Mouse (Mus musculus) midbrain, postnatal 0 days (tissue): ENCODE measurements around the gene Tmem240. TPM values are rescaled to one million over a fixed set of nuclear protein-coding genes. Genes with fewer than 3 reads are reported as not detected.
A peak's percentile ranks its signal among the peaks of the same experiment; 100 is the strongest.

Experiments used
- ATAC-seq: fragments of 200-750 bp; cut with Nextera tagmentation; 2 replicates; pipeline ENCODE4 v1.8.0; 2017; ENCODE audit warnings: moderate number of reproducible peaks, mild to moderate bottlenecking, moderate TSS enrichment, moderate library complexity; ENCODE audit not compliant: low FRiP score
- DNase-seq: peaks from one replicate; pipeline ENCODE4 v3.0.0-alpha.2; 2015; ENCODE audit warnings: low spot score
- H3K27ac ChIP-seq: fragments of 300-500 bp; sonication (generic); 2 replicates; pipeline ENCODE4 v1.5.1; 2014; ENCODE audit warnings: low read depth, mild to moderate bottlenecking, low read length, mixed read lengths
- H3K27me3 ChIP-seq: fragments of 300-500 bp; sonication (generic); 2 replicates; pipeline ENCODE4 v1.6.1; 2014; ENCODE audit warnings: low read length, control low read depth, mixed read lengths; ENCODE audit not compliant: insufficient read depth
- H3K36me3 ChIP-seq: fragments of 300-500 bp; sonication (generic); 2 replicates; pipeline ENCODE4 v1.6.1; 2014; ENCODE audit warnings: low read length, control low read depth, mixed read lengths; ENCODE audit not compliant: insufficient read depth
- H3K4me1 ChIP-seq: fragments of 300-500 bp; sonication (generic); 2 replicates; pipeline ENCODE4 v1.6.1; 2014; ENCODE audit warnings: mild to moderate bottlenecking, control low read depth, antibody characterized with exemption, low read length, mixed read lengths; ENCODE audit not compliant: insufficient read depth
- H3K4me2 ChIP-seq: fragments of 300-500 bp; sonication (generic); 2 replicates; pipeline ENCODE4 v1.6.1; 2014; ENCODE audit warnings: low read depth, mild to moderate bottlenecking, low read length, mixed read lengths; ENCODE audit not compliant: poor library complexity, severe bottlenecking
- H3K4me3 ChIP-seq: fragments of 300-500 bp; sonication (generic); 2 replicates; pipeline ENCODE4 v1.5.1; 2014; ENCODE audit warnings: low read depth, mild to moderate bottlenecking, low read length, moderate library complexity
- H3K9ac ChIP-seq: fragments of 300-500 bp; sonication (generic); replicated peaks from 2 replicates; pipeline ENCODE4 v1.6.1; 2014; ENCODE audit warnings: mild to moderate bottlenecking, low read length, moderate library complexity, mixed read lengths; ENCODE audit not compliant: poor library complexity, severe bottlenecking
- H3K9me3 ChIP-seq: fragments of 300-500 bp; sonication (generic); 2 replicates; pipeline ENCODE4 v1.6.1; 2016; ENCODE audit warnings: low read length, control low read depth
- CTCF ChIP-seq: IDR thresholded peaks from 2 replicates; pipeline ENCODE4 v1.5.1; 2016; ENCODE audit warnings: antibody characterized with exemption, mild to moderate bottlenecking
- WGBS: fragments of 180-500 bp; shearing (Covaris S2); extraction: QIAGEN DNeasy Blood & Tissue Kit; methylation state at CpG from one replicate; pipeline ENCODE4 v1.1.7; 2014; 5-methylcytosine and 5-hydroxymethylcytosine counted together
- polyA plus RNA-seq: library from polyadenylated mRNA; unstranded; fragments of >200 nt; fragmentation: Nextera tagmentation; extraction: Ambion mirVana; gene quantifications from 2 replicates; pipeline ENCODE4 v1.2.1, GENCODE M21; 2015
- total RNA-seq: library from RNA; depleted of rRNA; stranded (reverse); fragments of >200 nt; gene quantifications from 2 replicates; pipeline ENCODE4 v1.2.3, GENCODE M21; 2014

Gene Tmem240
- total and polyA plus RNA-seq, 2 experiments from 2014 or later = 34.9 to 78.0 TPM

DNA sequence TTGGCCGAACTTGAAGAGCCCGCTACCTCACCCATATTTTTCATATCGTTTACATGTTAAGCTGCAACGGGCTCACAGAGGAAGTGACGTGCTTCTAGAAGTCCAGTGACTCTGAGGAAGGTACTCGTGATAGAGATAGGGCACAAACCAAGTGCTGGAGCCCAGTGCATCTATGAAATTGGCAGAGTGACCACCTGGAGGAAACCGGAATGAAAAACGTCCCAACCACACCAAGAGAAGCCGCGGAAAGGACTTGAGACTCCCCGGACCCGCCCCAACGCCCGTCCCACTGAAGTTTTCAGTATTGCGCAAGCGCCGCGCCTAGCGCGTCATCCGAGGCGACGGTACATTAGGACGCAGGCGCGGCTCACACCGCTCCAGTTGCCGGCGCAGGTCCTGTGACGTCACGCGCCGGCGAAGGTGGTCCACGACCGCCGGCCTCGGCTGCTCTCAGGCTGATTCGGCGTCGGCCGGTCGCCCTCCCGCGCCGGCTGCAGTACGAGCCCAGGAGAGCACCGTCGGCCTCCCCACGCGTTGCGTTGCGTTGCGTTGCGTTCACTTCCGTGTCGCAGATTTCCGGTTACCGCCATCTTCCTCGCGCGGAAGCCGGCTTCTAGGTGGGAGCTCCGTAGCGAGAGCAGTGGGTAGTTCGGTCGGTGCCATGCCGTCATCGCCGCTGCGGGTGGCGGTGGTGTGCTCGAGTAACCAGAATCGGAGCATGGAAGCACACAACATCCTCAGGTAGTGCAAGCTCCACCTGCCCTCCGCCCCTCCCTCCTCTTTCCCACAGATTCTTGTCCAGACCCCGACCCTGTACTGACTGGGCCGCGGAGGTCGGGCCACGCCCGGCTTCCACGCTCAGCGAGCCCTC, 29.6 kb upstream of the Tmem240 start, which contains the start of gene Ssu72:
Ssu72 (plus strand) TSS at position 80 of the 871 bp plus-strand sequence.
- Histone ChIP-seq H3K27ac (peak within 1 kb of the TSS; percentile 93), H3K9ac (peak within 1 kb of the TSS; percentile 94), H3K27me3 (no peaks in the 10 kb centered on the region), H3K9me3 (no peaks in the 10 kb centered on the region), H3K4me1 (peaks cover 3% of the 10 kb centered on the region; the same call in 1 of the 2 replicates), H3K36me3 (no peaks in the 10 kb centered on the region), H3K4me2 (peak within 1 kb of the TSS; percentile 83), H3K4me3 (peak within 1 kb of the TSS; percentile 89)
- WGBS = under 1% methylated on average over 72 of the region's 83 CpGs
- no peak for TF ChIP-seq CTCF
- DNase-seq (peak; percentile 98), ATAC-seq (peak; percentile 96)

DNA sequence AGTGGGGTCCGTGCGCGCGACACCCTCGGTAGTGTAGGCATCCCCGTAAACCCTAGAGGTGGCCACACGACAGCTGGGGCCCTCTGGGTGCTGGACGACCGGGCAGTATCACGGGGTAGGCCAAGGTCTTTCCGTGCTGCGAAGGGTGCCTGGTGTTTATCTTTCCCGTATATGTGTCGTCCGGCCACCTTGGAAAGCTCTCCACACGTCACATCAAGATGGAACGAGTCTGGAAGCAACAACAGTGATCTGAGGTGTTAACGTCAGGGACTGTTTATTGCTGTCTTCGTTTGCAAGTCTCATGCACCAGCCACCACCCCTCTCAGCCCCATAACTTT, 29.0 kb upstream of the Tmem240 start:
- under 1% methylated on average over 19 of the region's 19 CpGs for WGBS
- no peaks in the 10 kb centered on the region for H3K27me3 ChIP-seq
- no peak for TF ChIP-seq CTCF
- peak overlapping the region; percentile 89 for H3K4me3 ChIP-seq
- ATAC-seq = no peak
- H3K4me1 ChIP-seq = peaks cover 3% of the 10 kb centered on the region; the same call in 1 of the 2 replicates
- no peaks in the 10 kb centered on the region for H3K9me3 ChIP-seq
- H3K36me3 ChIP-seq = no peaks in the 10 kb centered on the region
- peak overlapping the region; percentile 94 for H3K9ac ChIP-seq
- H3K27ac ChIP-seq = peak overlapping the region; percentile 93
- DNase-seq = no peak
- peak overlapping the region; percentile 83 for H3K4me2 ChIP-seq

DNA sequence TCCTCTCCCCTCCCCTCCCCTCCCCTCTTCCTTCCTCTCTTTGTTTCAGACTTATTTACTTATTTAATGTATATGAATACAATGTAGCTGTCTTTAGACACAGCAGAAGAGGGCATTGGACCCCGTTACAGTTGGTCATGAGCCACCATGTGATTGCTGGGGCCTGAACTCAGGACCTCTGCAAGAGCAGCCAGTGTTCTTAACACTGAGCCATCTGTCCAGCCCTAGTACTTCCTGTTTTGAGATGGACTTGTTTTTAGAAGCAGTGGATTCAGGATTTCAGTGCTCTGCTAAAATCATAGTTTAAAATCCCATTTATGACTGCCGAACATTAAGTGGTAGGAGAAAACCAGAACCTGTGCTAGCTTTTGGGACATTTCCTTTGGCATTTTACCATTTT, 26.0 kb upstream of the Tmem240 start:
- Histone ChIP-seq H3K36me3 (no peaks in the 10 kb centered on the region), H3K4me3 (no peak overlapping the region), H3K9me3 (no peaks in the 10 kb centered on the region), H3K4me1 (peaks cover 3% of the 10 kb centered on the region; the same call in 1 of the 2 replicates), H3K9ac (no peak overlapping the region), H3K4me2 (no peak overlapping the region), H3K27ac (no peak overlapping the region), H3K27me3 (no peaks in the 10 kb centered on the region)
- WGBS = 79% methylated on average over 2 of the region's 2 CpGs
- ATAC-seq = no peak
- no peak for DNase-seq
- TF ChIP-seq CTCF = no peak

DNA sequence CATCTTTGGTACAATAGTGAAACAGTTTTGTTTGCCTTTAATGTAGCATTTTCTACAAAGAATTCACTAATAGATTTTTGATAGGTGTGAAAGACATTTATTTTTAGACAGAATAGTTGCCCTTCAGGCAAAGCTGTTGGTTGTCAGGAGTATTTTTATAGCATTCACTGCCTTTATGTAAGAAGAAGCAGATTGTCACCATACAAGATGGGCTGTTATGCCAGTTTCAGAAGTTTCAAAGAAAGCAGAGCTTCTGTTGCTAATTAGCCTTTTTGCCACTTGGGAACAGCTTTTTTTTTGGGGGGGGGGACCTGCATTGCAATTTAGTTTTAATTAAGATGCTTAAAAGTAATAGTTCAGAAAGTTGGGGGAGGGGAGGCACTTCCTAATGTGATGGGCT, 25.6 kb upstream of the Tmem240 start:
- Histone ChIP-seq H3K36me3 (no peaks in the 10 kb centered on the region), H3K27ac (no peak overlapping the region), H3K4me2 (no peak overlapping the region), H3K27me3 (no peaks in the 10 kb centered on the region), H3K4me3 (no peak overlapping the region), H3K9me3 (no peaks in the 10 kb centered on the region), H3K4me1 (peaks cover 3% of the 10 kb centered on the region; the same call in 1 of the 2 replicates), H3K9ac (no peak overlapping the region)
- DNase-seq (no peak), ATAC-seq (no peak)
- no peak for TF ChIP-seq CTCF

DNA sequence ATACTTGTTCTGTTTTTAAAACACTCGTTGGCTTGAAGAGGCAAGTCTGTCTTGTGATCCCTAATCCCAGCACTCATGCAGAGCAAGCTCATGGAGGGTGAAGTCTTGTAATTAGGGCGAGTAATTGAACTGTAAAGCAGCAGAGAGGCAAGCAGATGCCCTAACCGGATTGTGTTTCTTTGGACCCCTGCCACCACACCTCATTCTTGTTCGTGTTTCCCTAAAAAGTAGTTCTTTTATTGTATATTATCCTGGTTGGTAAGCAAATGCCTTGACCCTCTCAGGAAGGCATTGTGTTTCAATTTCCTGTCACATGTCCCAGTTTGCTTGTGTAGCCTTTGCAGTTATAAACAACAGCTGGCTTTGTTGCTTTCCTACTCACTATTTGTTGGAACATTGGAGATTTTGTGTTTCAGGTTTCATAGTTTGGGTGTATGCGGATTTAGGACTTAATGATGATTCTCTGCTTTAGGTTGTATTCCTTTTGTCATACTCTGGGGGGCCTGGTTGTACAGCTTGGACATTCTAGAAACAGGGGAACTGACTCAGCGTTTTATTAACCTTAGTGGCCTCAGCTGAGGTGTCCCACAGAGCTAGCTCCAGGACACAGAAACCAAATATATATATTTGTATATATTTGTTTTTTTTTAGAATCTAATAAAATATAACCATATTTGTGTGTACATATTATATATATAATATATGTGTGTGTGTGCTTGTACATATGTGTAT, 23.9 kb upstream of the Tmem240 start:
- peaks cover under 1% of the 10 kb centered on the region; the same call in 1 of the 2 replicates for H3K36me3 ChIP-seq
- DNase-seq (peak; percentile 24), ATAC-seq (no peak)
- H3K27me3 ChIP-seq = no peaks in the 10 kb centered on the region
- H3K4me2 ChIP-seq = no peak overlapping the region
- H3K27ac ChIP-seq = 0 out of 2 replicates have a peak overlapping the region, but pooled peaks have one; percentile 6
- H3K4me3 ChIP-seq = no peak overlapping the region
- peaks cover 3% of the 10 kb centered on the region; the same call in 1 of the 2 replicates for H3K4me1 ChIP-seq
- WGBS = 48% methylated on average over 6 of the region's 6 CpGs
- TF ChIP-seq CTCF = no peak
- H3K9ac ChIP-seq = no peak overlapping the region
- no peaks in the 10 kb centered on the region for H3K9me3 ChIP-seq

DNA sequence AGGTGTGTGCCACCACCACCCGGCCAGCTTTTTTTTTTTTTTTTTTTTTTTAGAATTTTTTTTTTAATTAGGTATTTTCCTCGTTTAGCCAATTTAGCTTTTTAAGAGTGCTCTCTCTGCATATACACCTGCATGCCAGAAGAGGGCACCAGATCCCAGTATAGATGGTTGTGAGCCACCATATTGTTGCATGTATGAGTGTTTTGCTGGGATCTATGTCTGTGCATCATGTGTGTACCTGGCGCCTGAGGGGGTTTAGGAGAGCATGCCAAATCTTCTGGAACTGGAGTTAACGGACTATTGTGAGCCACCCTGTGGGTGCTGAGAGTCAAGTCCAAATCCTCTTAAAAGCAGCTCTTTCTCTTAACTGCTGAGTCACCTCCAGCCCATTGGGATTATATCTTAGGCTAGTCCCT, 12.9 kb upstream of the Tmem240 start:
- TF ChIP-seq CTCF = peak; percentile 72
- H3K27ac ChIP-seq = no peak overlapping the region
- DNase-seq (peak; percentile 15), ATAC-seq (no peak)
- no peak overlapping the region for H3K4me3 ChIP-seq
- H3K27me3 ChIP-seq = no peaks in the 10 kb centered on the region
- H3K4me2 ChIP-seq = no peak overlapping the region
- no peaks in the 10 kb centered on the region for H3K4me1 ChIP-seq
- H3K9me3 ChIP-seq = no peaks in the 10 kb centered on the region
- WGBS = 49% methylated on average over 4 of the region's 4 CpGs
- no peak overlapping the region for H3K9ac ChIP-seq
- H3K36me3 ChIP-seq = peaks cover 10% of the 10 kb centered on the region
